Comparison of ENCODE assay signal across 8 mouse cellular contexts in the genomic region with DNA sequence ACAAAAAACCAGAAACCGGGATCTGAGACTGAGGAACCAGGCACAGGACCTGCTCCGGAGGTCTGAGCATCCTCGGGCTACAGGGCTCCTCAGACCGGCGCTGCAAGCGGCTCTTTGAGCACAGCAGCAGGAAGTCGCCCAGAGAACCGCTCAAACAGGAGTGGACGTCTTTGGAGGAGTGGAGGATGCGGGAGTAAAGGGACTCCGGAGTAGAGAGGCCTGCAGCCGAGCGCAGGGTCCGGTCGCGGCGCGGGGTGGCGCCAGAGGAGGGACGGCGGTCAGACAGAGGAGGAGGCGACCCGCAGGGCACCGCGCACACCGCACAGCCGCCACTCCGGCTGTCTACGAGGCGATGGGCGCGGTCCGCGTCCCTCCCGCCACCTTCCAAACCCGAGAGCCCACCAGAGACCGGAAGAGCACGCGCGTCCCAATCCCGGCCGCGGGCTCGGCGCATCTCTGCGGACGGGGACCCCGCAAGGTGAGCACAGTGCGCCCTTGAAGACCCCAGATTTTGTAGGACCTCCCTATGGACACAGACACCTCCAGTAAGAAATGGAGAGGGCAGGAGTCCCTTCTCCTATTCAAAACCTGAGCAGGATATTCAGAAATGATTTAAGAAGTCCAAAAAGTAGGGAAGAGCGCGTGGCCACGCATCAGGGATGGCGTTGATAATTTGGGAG. TPM values are rescaled to one million over a fixed set of nuclear protein-coding genes. Genes with fewer than 3 reads are reported as not detected.
DNase-seq lines count a peak whose midpoint lies in the region; ATAC-seq and TF ChIP-seq lines count a peak whose summit lies in the region.

Gene Gpr156, plus strand, starts transcription at position 359 of the 680 bp plus-strand sequence.

- TF ChIP-seq EP300 in heart, postnatal 0 days (IDR thresholded peaks at IDR 0.05; ENCODE audit: low read depth), result no peak

- WGBS in forebrain, embryonic 10.5 days, result 2% methylated on average over 51 of the region's 53 CpGs
- WGBS in heart, postnatal 0 days, result 5% methylated on average over 49 of the region's 53 CpGs

- peaks cover 57% of the 10 kb centered on the region for H3K27me3 ChIP-seq in E14TG2a.4 (ENCODE audit: insufficient read depth, low read length)
- H3K27me3 ChIP-seq in forebrain, embryonic 10.5 days (ENCODE audit: poor library complexity, severe bottlenecking), result peaks cover 40% of the 10 kb centered on the region
- no peaks in the 10 kb centered on the region; the same call in 1 of the 2 replicates for H3K27me3 ChIP-seq in heart, postnatal 0 days (ENCODE audit: control insufficient read depth, insufficient read depth, low read length)

- peak; percentile 59 for DNase-seq in forebrain, embryonic 10.5 days (ENCODE audit: extremely low spot score, low spot score)
- DNase-seq in heart, postnatal 0 days (ENCODE audit: low spot score), result peak; percentile 37
- peak; percentile 21 to 25 for DNase-seq in layer of hippocampus, postnatal 14 days (ENCODE audit: low spot score in 2 of 2)
- peak; percentile 45 for DNase-seq in lung, postnatal 14 days
- peak; percentile 43 for DNase-seq in right cerebral cortex, postnatal 14 days

- ATAC-seq in heart, postnatal 0 days (ENCODE audit: insufficient read depth, low read depth), result peak; percentile 62; the same call in 1 of the 2 replicates
- ATAC-seq in activated CD4-positive, CD25-positive, alpha-beta regulatory T cell, adult 4 months, result no peak

- no peaks in the 10 kb centered on the region for H3K9me3 ChIP-seq in E14TG2a.4 (ENCODE audit: low read length)
- H3K9me3 ChIP-seq in forebrain, embryonic 10.5 days, result no peaks in the 10 kb centered on the region
- H3K9me3 ChIP-seq in heart, postnatal 0 days (replicated peaks; ENCODE audit: control insufficient read depth, low read length), result 0 out of 2 replicates have a peak, but pooled peaks cover 6% of the 10 kb centered on the region

- H3K36me3 ChIP-seq in E14TG2a.4 (ENCODE audit: insufficient read depth, low read length), result no peaks in the 10 kb centered on the region
- no peaks in the 10 kb centered on the region for H3K36me3 ChIP-seq in forebrain, embryonic 10.5 days (replicated peaks)
- H3K36me3 ChIP-seq in heart, postnatal 0 days (replicated peaks; ENCODE audit: control insufficient read depth, insufficient read depth, low read length), result no peaks in the 10 kb centered on the region

- peak within 1 kb of the TSS; percentile 65 for H3K4me2 ChIP-seq in heart, postnatal 0 days (ENCODE audit: low read depth, low read length)

- peak within 1 kb of the TSS; percentile 78 for H3K4me3 ChIP-seq in E14TG2a.4 (replicated peaks; ENCODE audit: low read length)
- peak within 1 kb of the TSS; percentile 46 for H3K4me3 ChIP-seq in bone marrow macrophage, adult 2 months (ENCODE audit: insufficient read depth, low read length)
- H3K4me3 ChIP-seq in forebrain, embryonic 10.5 days, result peak within 1 kb of the TSS; percentile 62
- peak within 1 kb of the TSS; percentile 42 for H3K4me3 ChIP-seq in heart, postnatal 0 days (ENCODE audit: low read depth, low read length)

- peaks cover 8% of the 10 kb centered on the region; the same call in 1 of the 2 replicates for H3K4me1 ChIP-seq in E14TG2a.4 (replicated peaks; ENCODE audit: low read depth, low read length)
- H3K4me1 ChIP-seq in bone marrow macrophage, adult 2 months (ENCODE audit: control insufficient read depth, insufficient read depth, low read length), result no peaks in the 10 kb centered on the region
- peaks cover 38% of the 10 kb centered on the region for H3K4me1 ChIP-seq in forebrain, embryonic 10.5 days
- no peaks in the 10 kb centered on the region for H3K4me1 ChIP-seq in heart, postnatal 0 days (ENCODE audit: control insufficient read depth, insufficient read depth)

- no peak for TF ChIP-seq POLR2A in bone marrow macrophage, adult 2 months (IDR thresholded peaks at IDR 0.05; ENCODE audit: borderline replicate concordance, low read depth, low read length)

- TF ChIP-seq CTCF in E14TG2a.4 (conservative IDR thresholded peaks at IDR 0.05; ENCODE audit: low read length), result no peak
- TF ChIP-seq CTCF in bone marrow macrophage, adult 2 months (IDR thresholded peaks at IDR 0.05; ENCODE audit: low read depth, low read length), result no peak
- TF ChIP-seq CTCF in heart, postnatal 0 days (IDR thresholded peaks at IDR 0.05; ENCODE audit: low read depth), result peak; percentile 33

- peak within 1 kb of the TSS; percentile 13; the same call in 1 of the 2 replicates for H3K9ac ChIP-seq in heart, postnatal 0 days (replicated peaks; ENCODE audit: low read depth, low read length)

- no peak within 1 kb of the TSS for H3K27ac ChIP-seq in bone marrow macrophage, adult 2 months (ENCODE audit: insufficient read depth, low read depth, low read length)
- peak within 1 kb of the TSS; percentile 82 for H3K27ac ChIP-seq in forebrain, embryonic 10.5 days
- H3K27ac ChIP-seq in heart, postnatal 0 days (ENCODE audit: low read depth), result no peak within 1 kb of the TSS

RNA-seq across cellular contexts. Expression of gene Gpr156, which starts in this region (rescaled TPM):
- polyA plus RNA-seq in bone marrow macrophage, adult 2 months (2012; ENCODE audit: insufficient read depth, insufficient read length, missing spikeins), result not detected in 2 replicates
- 1.3 and 1.6 TPM in 2 replicates for polyA plus RNA-seq in forebrain, embryonic 10.5 days (2016; fragmentation: Nextera tagmentation; extraction: Ambion mirVana)
- 0.34 and 0.93 TPM in 2 replicates for total RNA-seq in heart, postnatal 0 days (2014; rRNA removed; ENCODE audit: low replicate concordance)
- 0.04 and 0.10 TPM in 2 replicates for polyA plus RNA-seq in heart, postnatal 0 days (2015; fragmentation: Nextera tagmentation; extraction: Ambion mirVana)
- 1 to 10 TPM; 1.1 to 1.2 TPM for total RNA-seq in layer of hippocampus, postnatal 14 days (2021)
- polyA plus RNA-seq in activated CD4-positive, CD25-positive, alpha-beta regulatory T cell, adult 4 months (2017; shearing (Covaris generic)), result not detected

Comparison
In these comparisons a context has a peak if more than half of its experiments do, and no peak if none do; other contexts are left out.
1. Peak in DNase-seq, ATAC-seq, H3K4me3 ChIP-seq, H3K9ac ChIP-seq and H3K4me2 ChIP-seq in heart, postnatal 0 days; RNA of the gene not detected or under 1 TPM.